Mouse (Mus musculus): ENCODE results near the gene Qser1.

GRCm38 (mm10) chr2:104859060-104859459, 42.5 kb upstream of the Qser1 start:
- TF ChIP-seq CTCF (IDR thresholded peaks at IDR 0.05; ENCODE audit: control insufficient read depth, insufficient read depth, insufficient replicate concordance, low read depth, low read length) = no peak
- no peak for TF ChIP-seq POLR2A (IDR thresholded peaks at IDR 0.05; ENCODE audit: control insufficient read depth, low read depth, low read length)
